Mouse (Mus musculus): Measurements from ENCODE around the gene Tigd3. TPM values are rescaled to one million over a fixed set of nuclear protein-coding genes. Genes with fewer than 3 reads are reported as not detected.

The Tigd3 gene
- polyA plus RNA-seq, 1 experiment: 1.1 TPM

DNA sequence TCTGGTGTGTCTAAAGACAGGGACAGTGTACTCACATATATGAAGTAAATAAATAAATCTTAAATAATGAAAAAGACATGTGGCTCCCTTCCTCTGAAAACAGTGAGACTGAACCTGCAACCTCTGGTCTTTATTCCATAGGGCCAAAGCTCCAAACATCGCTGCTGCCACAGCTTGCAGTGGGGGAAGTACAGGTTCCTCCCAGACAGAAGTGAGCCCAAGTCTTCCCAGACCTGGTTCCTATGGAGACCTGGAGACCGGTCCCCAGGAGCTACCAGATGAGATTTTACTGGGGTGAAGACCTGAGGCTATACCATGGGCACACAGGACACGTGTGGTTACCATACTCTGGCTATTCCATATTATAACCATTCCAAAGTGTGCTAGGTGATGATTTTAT, 43.1 kb downstream of the Tigd3 start:
- 81% methylated on average over 3 of the region's 3 CpGs for WGBS
- TF ChIP-seq CTCF (IDR thresholded peaks at IDR 0.05; ENCODE audit: insufficient read depth, low read length): no peak
- TF ChIP-seq POLR2A (IDR thresholded peaks at IDR 0.05; ENCODE audit: borderline replicate concordance, extremely low read depth, low read depth, low read length): no peak
- Histone ChIP-seq H3K4me3 (replicated peaks; ENCODE audit: extremely low read depth, low read depth, low read length) (no peak overlapping the region), H3K4me1 (ENCODE audit: control insufficient read depth, insufficient read depth, low read length) (peaks cover 29% of the 10 kb centered on the region)
- no peak for DNase-seq

- no peak overlapping the region for H3K4me3 ChIP-seq (replicated peaks; ENCODE audit: extremely low read depth, low read depth, low read length)
- H3K4me1 ChIP-seq (ENCODE audit: control insufficient read depth, insufficient read depth, low read length): peaks cover 29% of the 10 kb centered on the region
- TF ChIP-seq POLR2A (IDR thresholded peaks at IDR 0.05; ENCODE audit: borderline replicate concordance, extremely low read depth, low read depth, low read length): peak; percentile 49; the same call in 1 of the 2 replicates
- peak; percentile 88 for TF ChIP-seq CTCF (IDR thresholded peaks at IDR 0.05; ENCODE audit: insufficient read depth, low read length)
- peak; percentile 96 for DNase-seq
- 13% methylated on average over 11 of the region's 11 CpGs for WGBS
Observed at GRCm38 (mm10) chr19:5849843-5850527, 44.0 kb downstream of the Tigd3 start.

DNA sequence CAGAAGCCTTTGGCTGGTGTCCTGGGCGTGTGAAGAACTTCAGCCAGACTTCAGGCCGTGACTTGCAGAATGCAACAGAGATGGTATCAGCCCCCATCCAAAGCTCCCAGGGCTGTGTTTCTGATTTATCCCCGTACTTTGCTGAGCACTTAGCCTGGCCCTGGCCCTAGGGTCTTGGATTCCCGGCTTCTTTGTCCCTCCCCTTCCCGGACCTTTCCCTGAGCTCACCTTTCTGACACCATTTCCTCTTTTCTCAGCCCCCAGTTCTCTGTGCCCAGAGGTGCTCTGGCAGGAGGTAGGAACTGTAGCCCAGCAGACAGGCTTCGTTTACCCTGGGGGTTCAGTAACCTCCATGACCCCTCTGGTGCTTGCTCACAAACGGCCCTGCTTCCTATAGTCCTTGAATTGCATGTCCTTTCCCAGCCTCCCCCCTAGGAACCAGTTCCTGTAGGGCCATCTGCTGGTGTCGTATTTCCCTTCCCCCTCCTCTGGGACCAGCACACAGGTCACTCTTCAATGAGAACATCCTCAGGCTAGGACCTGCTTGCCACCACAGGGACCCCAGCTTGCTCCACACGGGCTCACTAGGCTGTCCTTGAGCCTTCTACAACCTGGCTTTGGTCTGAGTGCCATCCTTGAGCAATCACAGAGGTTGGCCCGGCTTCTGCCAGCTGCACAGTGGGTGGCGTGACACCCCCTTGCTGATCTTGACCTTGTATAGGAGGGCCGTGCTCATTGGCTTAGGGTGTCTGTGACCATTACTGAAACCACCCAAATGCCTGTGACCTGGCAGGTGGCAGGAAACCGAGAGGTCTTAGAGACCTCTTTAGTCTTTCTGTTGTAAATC, 44.9 kb downstream of the Tigd3 start:
- H3K4me3 ChIP-seq (replicated peaks; ENCODE audit: extremely low read depth, low read depth, low read length): peak overlapping the region; percentile 41
- DNase-seq: no peak
- peaks cover 29% of the 10 kb centered on the region for H3K4me1 ChIP-seq (ENCODE audit: control insufficient read depth, insufficient read depth, low read length)
- 19% methylated on average over 13 of the region's 13 CpGs for WGBS
- TF ChIP-seq POLR2A (IDR thresholded peaks at IDR 0.05; ENCODE audit: borderline replicate concordance, extremely low read depth, low read depth, low read length) (peak; percentile 77; the same call in 1 of the 2 replicates), CTCF (IDR thresholded peaks at IDR 0.05; ENCODE audit: insufficient read depth, low read length) (no peak)

DNA sequence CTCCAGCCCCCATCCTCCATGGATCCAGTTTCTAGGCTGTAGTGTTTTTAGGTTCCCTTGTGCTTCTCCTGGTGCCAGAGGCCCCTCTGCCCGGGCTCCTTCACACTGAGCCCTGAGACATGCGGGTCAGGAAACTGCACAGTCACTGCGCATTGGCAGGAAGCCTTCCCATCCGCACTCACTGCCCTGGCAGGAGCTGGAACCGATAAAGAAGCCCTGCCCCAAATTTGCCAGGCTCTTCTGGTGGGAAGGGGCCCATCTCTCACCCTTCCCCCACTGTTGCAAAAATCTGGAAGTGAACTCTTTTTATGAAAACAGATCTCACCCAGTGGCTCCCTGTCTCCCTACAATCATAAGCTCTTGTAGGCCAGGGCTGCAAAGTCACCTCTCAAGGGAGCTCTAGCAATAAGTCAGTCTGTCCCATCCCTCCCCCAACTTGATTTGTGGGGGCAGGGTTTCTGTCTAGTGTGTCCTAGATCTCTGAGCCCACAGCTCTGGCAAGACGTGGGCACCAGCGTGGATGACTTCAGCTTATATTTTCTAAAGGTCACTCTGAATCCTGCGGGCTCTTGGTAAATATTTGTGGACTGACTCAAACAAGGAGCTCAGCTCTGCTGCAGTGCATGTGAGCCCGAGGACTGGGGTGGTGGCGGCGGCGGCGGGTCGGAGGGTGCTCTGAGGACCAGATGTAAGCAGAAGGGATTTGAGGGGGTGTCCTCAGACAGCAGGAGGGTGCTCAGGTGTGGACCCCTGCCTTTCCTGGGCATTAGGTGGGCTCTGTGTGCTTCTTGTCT, 45.7 kb downstream of the Tigd3 start:
- Histone ChIP-seq H3K4me1 (ENCODE audit: control insufficient read depth, insufficient read depth, low read length) (peaks cover 29% of the 10 kb centered on the region), H3K4me3 (replicated peaks; ENCODE audit: extremely low read depth, low read depth, low read length) (peak overlapping the region; percentile 41)
- DNase-seq: peak; percentile 72
- peak; percentile 45; the same call in 1 of the 2 replicates for TF ChIP-seq POLR2A (IDR thresholded peaks at IDR 0.05; ENCODE audit: borderline replicate concordance, extremely low read depth, low read depth, low read length)
- TF ChIP-seq CTCF (IDR thresholded peaks at IDR 0.05; ENCODE audit: insufficient read depth, low read length): no peak
- WGBS: 10% methylated on average over 14 of the region's 14 CpGs

DNA sequence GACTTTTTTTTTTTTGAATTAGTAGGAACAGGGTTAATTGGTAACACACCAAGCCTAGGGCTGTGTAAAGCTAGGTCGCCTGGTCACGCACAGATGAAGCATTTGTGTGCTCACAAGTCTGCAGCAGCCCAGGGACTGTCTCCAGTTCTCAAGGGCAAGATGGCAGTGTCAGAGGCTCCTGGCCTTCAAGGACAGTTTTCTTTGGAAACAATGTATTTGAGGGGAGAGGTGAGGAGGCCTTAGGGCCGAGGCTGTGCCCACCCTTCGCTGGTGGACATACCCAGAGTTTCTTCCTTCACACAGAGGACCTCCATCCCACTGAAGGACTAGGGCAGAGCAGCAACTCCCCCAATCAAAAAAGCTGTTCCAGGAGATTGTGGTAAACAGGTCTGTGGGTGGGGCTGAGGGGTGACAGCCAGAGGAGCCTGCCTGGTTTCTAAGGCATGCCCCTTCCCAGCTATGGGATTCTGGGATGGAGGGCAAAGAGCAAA, 46.6 kb downstream of the Tigd3 start:
- DNase-seq: peak; percentile 57
- 0 out of 2 replicates have a peak, but pooled peaks have one; percentile 29 for TF ChIP-seq POLR2A (IDR thresholded peaks at IDR 0.05; ENCODE audit: borderline replicate concordance, extremely low read depth, low read depth, low read length)
- no peak for TF ChIP-seq CTCF (IDR thresholded peaks at IDR 0.05; ENCODE audit: insufficient read depth, low read length)
- WGBS: 34% methylated on average over 4 of the region's 4 CpGs
- Histone ChIP-seq H3K4me1 (ENCODE audit: control insufficient read depth, insufficient read depth, low read length) (peaks cover 31% of the 10 kb centered on the region), H3K4me3 (replicated peaks; ENCODE audit: extremely low read depth, low read depth, low read length) (peak overlapping the region; percentile 30)

DNA sequence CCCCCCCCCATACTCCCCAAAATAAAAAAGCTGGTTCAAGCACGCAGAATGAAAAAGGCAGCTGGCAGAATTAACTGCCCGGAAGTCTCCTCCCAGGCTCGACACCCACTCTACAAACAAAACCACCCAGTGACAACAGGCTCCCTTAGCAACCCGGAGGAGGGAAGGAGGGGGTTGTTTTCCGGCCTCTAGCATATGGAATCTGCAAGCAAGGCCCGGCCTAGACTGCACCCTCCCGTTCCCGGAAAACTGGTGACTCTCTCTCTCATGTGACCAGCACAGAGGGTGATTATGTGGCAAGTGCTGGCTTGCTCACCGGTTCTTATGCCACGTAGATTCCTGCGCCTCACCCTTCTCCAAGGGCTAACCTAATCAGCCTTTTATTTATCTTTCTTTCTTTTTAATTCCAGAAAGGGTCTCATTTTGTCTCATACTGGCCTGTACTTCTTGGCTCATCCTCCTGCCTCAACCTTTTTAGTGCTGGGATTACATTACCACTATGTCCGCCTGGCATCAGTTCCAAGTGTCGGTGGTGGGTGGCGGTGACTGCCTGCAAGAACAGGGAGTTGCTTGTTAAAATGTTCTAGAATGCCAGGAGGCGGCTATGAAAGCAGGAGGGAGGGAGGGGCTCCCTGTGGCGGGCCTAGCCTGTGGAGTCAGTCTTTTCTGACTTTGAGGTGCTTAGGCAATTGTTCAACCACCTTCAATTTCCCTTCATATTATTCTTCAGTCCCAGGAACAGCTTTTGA, 47.2 kb downstream of the Tigd3 start:
- 2% methylated on average over 16 of the region's 16 CpGs for WGBS
- peak overlapping the region; percentile 28 for H3K4me3 ChIP-seq (replicated peaks; ENCODE audit: extremely low read depth, low read depth, low read length)
- peak; percentile 83 for DNase-seq
- TF ChIP-seq CTCF (IDR thresholded peaks at IDR 0.05; ENCODE audit: insufficient read depth, low read length) (no peak), POLR2A (IDR thresholded peaks at IDR 0.05; ENCODE audit: borderline replicate concordance, extremely low read depth, low read depth, low read length) (peak; percentile 84; the same call in 1 of the 2 replicates)
- H3K4me1 ChIP-seq (ENCODE audit: control insufficient read depth, insufficient read depth, low read length): peaks cover 34% of the 10 kb centered on the region

- DNase-seq: peak; percentile 61
- TF ChIP-seq CTCF (IDR thresholded peaks at IDR 0.05; ENCODE audit: insufficient read depth, low read length): no peak
- TF ChIP-seq POLR2A (IDR thresholded peaks at IDR 0.05; ENCODE audit: borderline replicate concordance, extremely low read depth, low read depth, low read length): peak; percentile 5; the same call in 1 of the 2 replicates
- WGBS: 0% methylated on average over 7 of the region's 7 CpGs
- Histone ChIP-seq H3K4me3 (replicated peaks; ENCODE audit: extremely low read depth, low read depth, low read length) (peak overlapping the region; percentile 56), H3K4me1 (ENCODE audit: control insufficient read depth, insufficient read depth, low read length) (peaks cover 32% of the 10 kb centered on the region)
Observed at GRCm38 (mm10) chr19:5846154-5846553, 47.8 kb downstream of the Tigd3 start.

GRCm38 (mm10) chr19:5845319-5846135, 48.4 kb downstream of the Tigd3 start:
- peak; percentile 13; the same call in 1 of the 2 replicates for TF ChIP-seq CTCF (IDR thresholded peaks at IDR 0.05; ENCODE audit: insufficient read depth, low read length)
- TF ChIP-seq POLR2A (IDR thresholded peaks at IDR 0.05; ENCODE audit: borderline replicate concordance, extremely low read depth, low read depth, low read length): peak; percentile 98

More at GRCm38 (mm10) chr19:5845319-5846135, 48.4 kb downstream of the Tigd3 start:
- H3K4me1 ChIP-seq (ENCODE audit: control insufficient read depth, insufficient read depth, low read length): peaks cover 37% of the 10 kb centered on the region
- WGBS: under 1% methylated on average over 45 of the region's 45 CpGs
- H3K4me3 ChIP-seq (replicated peaks; ENCODE audit: extremely low read depth, low read depth, low read length): peak overlapping the region; percentile 96
- peak; percentile 97 for DNase-seq

All from lung, adult 2 months (tissue).